Mouse (Mus musculus) cerebellum, adult 2 months (tissue): ENCODE measurements at regions not wholly inside any gene's neighbourhood (a gene's known extent, or its start where the extent isn't known, plus 50 kb on each side); places are given as distances from the start of the nearest gene placed in this dataset.

Experiments used
- DNase-seq, 2 experiments: peaks; one replicate each; pipeline ENCODE4 v3.0.0; 2021
- H3K27ac ChIP-seq: fragments of 200-500 bp; 2 replicates; pipeline ENCODE4 v1.5.1; 2012; ENCODE audit warnings: low read length, control low read depth, inconsistent platforms; ENCODE audit not compliant: insufficient read depth
- H3K27me3 ChIP-seq: fragments of 200-500 bp; 2 replicates; pipeline ENCODE4 v1.6.1; 2012; ENCODE audit warnings: inconsistent platforms, mild to moderate bottlenecking, low read length, moderate library complexity; ENCODE audit not compliant: control insufficient read depth, insufficient read depth
- H3K4me1 ChIP-seq: fragments of 200-500 bp; 2 replicates; pipeline ENCODE4 v1.6.1; 2011; ENCODE audit warnings: low read length; ENCODE audit not compliant: control insufficient read depth, insufficient read depth
- H3K4me3 ChIP-seq: fragments of 200-500 bp; replicated peaks from 2 replicates; pipeline ENCODE3; 2011; ENCODE audit warnings: mild to moderate bottlenecking, low read depth, low read length, control low read depth; ENCODE audit not compliant: insufficient read depth
- CTCF ChIP-seq: fragments of 200-500 bp; IDR thresholded peaks from 2 replicates; pipeline ENCODE4 v1.5.1; 2011; ENCODE audit warnings: low read depth, mild to moderate bottlenecking, control low read depth, low read length, moderate library complexity, borderline replicate concordance; ENCODE audit not compliant: insufficient read depth
- POLR2A ChIP-seq: fragments of 200-500 bp; IDR thresholded peaks from 2 replicates; pipeline ENCODE4 v1.6.1; 2011; ENCODE audit warnings: low read length, control low read depth, borderline replicate concordance; ENCODE audit not compliant: insufficient read depth
- WGBS: fragments of 180-500 bp; shearing (Covaris S2); methylation state at CpG from one replicate; pipeline ENCODE4 v1.1.7; 2018; 5-methylcytosine and 5-hydroxymethylcytosine counted together

DNA sequence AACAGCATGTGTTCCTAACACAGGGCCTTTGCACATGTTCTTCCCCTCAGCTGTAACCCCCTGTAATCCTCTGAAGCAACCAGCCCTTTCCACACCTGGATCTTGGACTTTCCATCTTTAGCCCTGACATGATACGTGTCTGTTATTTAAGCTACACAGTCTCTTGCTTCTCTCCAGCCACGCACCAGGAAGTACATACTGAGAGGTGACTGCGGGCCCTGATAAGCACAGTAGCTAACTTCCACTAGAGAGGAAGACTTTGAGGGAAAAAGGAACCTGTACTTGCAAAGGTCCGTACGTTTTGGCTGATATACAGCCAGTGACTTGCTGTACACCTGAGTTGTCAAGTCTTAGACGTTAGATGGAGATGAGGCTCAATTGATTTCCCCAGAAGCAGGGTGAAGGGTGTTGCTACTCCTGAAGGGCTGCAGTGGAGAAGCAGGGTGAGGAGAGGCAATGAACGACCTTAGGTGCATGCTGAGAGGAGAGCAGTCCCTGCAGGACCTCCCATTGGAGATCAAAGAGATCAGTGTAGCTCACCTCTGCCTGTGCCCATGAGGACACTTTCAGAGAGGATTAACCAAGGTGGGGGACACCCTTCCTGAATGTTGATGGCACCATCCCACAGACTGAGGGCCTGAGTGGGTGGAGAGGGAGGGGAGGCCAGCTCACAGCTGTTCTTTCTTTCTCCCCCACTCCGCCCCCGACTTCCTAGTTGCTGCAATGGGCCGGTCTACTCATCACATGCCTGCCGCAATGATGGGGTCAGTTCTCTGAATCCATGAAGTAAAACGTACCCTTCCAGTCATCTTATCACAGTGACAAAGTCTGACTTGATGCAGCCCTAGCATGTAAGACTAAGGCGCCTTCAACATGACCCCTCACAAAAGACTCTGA lies 88.1 kb downstream of the Tomm20 start:
- WGBS = 84% methylated on average over 13 of the region's 13 CpGs
- Histone ChIP-seq H3K27ac (no peak overlapping the region), H3K4me3 (no peak overlapping the region), H3K4me1 (no peaks in the 10 kb centered on the region), H3K27me3 (no peaks in the 10 kb centered on the region)
- no peak for DNase-seq
- TF ChIP-seq POLR2A (no peak), CTCF (no peak)

DNA sequence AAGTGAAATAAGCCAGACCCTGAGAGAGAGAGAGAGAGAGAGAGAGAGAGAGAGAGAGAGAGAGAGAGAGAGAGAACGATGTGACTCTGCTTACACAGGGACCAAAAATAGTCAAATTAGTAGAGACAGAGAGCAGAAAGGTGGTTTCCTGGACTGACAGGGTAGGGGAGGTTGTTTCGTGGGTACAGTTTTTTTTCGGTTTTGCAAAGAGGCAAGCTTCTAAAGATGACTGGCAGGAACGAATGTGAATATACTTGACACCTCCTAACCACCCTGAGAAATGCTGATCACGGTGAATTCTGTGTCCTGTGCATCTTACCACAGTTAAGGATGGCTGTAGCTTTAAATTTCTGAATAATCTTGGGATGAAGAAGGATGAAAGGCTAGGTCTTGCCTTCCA lies 89.7 kb downstream of the Tomm20 start:
- DNase-seq = no peak
- Histone ChIP-seq H3K27me3 (no peaks in the 10 kb centered on the region), H3K27ac (no peak overlapping the region), H3K4me3 (no peak overlapping the region), H3K4me1 (no peaks in the 10 kb centered on the region)
- 89% methylated on average over 5 of the region's 5 CpGs for WGBS
- TF ChIP-seq POLR2A (no peak), CTCF (no peak)

DNA sequence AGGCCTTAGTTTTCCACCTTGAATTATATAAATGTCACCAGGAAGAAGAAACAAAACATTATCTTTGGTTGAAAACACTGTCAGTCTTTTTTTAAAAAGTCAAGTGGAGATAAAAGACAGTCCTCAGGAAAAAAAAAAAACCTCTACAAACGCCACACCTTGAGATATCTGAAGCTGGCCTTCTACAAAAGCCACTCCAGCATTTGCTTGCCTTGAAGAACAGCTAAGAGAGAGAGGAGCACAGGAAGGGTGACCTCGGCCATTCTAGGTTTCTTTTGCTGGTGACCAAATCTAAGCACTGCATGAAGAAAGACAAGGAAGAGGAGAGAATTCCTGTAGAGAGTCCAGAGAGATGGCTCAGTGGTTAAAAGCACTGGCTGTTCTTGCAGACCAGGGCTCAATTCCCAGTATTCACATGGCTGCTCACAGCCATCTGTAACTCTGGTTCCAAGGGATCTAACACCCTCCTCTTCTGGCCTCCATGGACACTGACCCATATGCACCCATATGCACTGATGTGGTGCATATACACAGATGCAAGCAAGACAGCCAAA lies 90.5 kb downstream of the Tomm20 start:
- Histone ChIP-seq H3K27ac (no peak overlapping the region), H3K4me1 (no peaks in the 10 kb centered on the region), H3K27me3 (no peaks in the 10 kb centered on the region), H3K4me3 (no peak overlapping the region)
- no peak for TF ChIP-seq POLR2A
- no peak for TF ChIP-seq CTCF
- WGBS = 93% methylated on average over 2 of the region's 2 CpGs
- DNase-seq = no peak

GRCm38 (mm10) chr8:126854121-126855055 lies 91.3 kb downstream of the Tomm20 start:
- H3K27ac ChIP-seq = no peak overlapping the region

DNA sequence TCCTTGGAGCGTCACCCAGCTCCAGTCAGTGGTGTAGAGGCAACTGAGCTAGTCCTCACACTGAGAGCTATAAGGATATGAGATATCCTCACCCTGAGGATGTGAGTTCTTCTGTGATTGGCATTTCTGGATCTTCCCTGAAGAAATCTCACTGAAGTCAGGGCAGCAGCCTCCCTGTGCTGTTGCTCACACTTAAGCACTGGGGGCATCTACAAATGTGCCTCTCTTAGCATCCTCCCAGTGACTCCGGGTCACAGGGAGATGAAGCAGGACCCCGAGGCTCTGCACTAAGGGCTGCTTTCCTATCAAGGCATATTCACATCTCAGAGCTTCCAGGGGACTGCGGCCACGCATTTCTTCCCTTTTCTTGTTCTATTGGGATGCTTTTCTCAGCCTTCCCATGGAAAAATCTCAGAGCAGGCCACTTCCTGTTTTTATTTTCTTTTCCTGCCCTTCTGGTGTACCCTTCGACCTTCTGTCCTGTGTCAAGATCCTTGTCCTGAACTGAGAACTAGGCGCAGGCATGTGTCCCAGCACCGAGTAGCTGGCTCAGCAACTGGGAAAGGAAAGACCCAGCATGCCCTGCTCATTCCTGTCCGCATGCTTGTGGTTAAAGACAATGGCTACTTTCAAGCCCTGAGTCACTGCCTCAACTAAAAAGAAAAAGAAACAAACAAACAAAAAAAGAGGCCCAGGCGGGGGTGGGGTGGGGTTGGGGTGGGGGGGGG lies 92.8 kb downstream of the Tomm20 start:
- Histone ChIP-seq H3K27me3 (no peaks in the 10 kb centered on the region), H3K4me3 (no peak overlapping the region)

More at GRCm38 (mm10) chr8:126854121-126855055, 91.3 kb downstream of the Tomm20 start:
- H3K27me3 ChIP-seq = no peaks in the 10 kb centered on the region
- 81% methylated on average over 22 of the region's 22 CpGs for WGBS
- TF ChIP-seq CTCF = no peak
- no peak for TF ChIP-seq POLR2A
- H3K4me1 ChIP-seq = no peaks in the 10 kb centered on the region
- no peak overlapping the region for H3K4me3 ChIP-seq
- no peak for DNase-seq

GRCm38 (mm10) chr8:126852184-126852583 lies 93.5 kb downstream of the Tomm20 start:
- TF ChIP-seq CTCF (no peak), POLR2A (no peak)
- DNase-seq = no peak
- H3K4me3 ChIP-seq = no peak overlapping the region
- H3K4me1 ChIP-seq = no peaks in the 10 kb centered on the region
- no peak overlapping the region for H3K27ac ChIP-seq
- H3K27me3 ChIP-seq = no peaks in the 10 kb centered on the region
- WGBS = 77% methylated on average over 5 of the region's 5 CpGs

More for the DNA sequence above, 92.8 kb downstream of the Tomm20 start:
- no peaks in the 10 kb centered on the region for H3K4me1 ChIP-seq
- no peak overlapping the region for H3K27ac ChIP-seq
- DNase-seq = no peak
- no peak for TF ChIP-seq CTCF
- no peak for TF ChIP-seq POLR2A
- 61% methylated on average over 10 of the region's 10 CpGs for WGBS

DNA sequence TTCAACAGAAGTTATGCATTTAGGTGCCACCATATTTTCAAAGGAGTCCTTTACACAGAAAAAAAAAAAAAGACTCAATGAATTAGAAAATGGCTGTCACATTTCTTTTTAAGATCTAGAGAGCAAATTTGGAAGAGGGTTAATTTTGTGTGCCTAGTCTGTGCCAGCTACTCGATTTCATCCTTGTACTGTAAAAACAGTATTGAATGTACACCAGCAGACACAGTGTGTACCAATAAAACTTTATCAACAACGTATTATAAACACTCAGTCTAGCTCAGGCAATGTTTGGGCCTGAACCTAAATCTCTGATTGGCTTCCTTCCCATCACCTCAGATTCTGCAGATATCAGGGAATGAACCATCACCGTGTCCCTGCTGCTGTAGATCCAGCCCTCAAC lies 93.9 kb downstream of the Tomm20 start:
- no peaks in the 10 kb centered on the region for H3K27me3 ChIP-seq
- H3K4me1 ChIP-seq = no peaks in the 10 kb centered on the region
- no peak for DNase-seq
- H3K4me3 ChIP-seq = no peak overlapping the region
- no peak for TF ChIP-seq CTCF
- 83% methylated on average over 3 of the region's 3 CpGs for WGBS
- H3K27ac ChIP-seq = no peak overlapping the region
